Mouse (Mus musculus): ENCODE measurements around the gene Socs3. TPM values are rescaled to one million over a fixed set of nuclear protein-coding genes. Genes with fewer than 3 reads are reported as not detected.

Gene Socs3
- polyA plus RNA-seq, 1 experiment: 27.3 TPM

GRCm38 (mm10) chr11:117946996-117947419, 22.8 kb downstream of the Socs3 start:
- Histone ChIP-seq H3K36me3 (ENCODE audit: control insufficient read depth, insufficient read depth) (no peaks in the 10 kb centered on the region), H3K27me3 (ENCODE audit: control insufficient read depth, insufficient read depth, insufficient read length) (no peaks in the 10 kb centered on the region), H3K4me2 (ENCODE audit: low read depth) (no peak overlapping the region), H3ac (ENCODE audit: control insufficient read depth, insufficient read length) (no peak overlapping the region), H3K4me3 (no peak overlapping the region), H3K79me2 (ENCODE audit: control insufficient read depth, insufficient read depth) (no peaks in the 10 kb centered on the region)
- TF ChIP-seq POLR2A (IDR thresholded peaks at IDR 0.05; ENCODE audit: insufficient read length, low read depth): no peak
- no peak for TF ChIP-seq MYOG (IDR thresholded peaks at IDR 0.05; ENCODE audit: control insufficient read depth in 1 of 3, insufficient read depth in 1 of 3, insufficient read length in 2 of 3, low read depth in 2 of 3)
- TF ChIP-seq MAX (IDR thresholded peaks at IDR 0.05; ENCODE audit: low read depth): no peak
- TF ChIP-seq CEBPB (IDR thresholded peaks at IDR 0.05; ENCODE audit: insufficient read depth, poor library complexity, severe bottlenecking): no peak
- TF ChIP-seq REST (IDR thresholded peaks at IDR 0.05; ENCODE audit: insufficient read depth, insufficient read length): no peak
- no peak for TF ChIP-seq POLR2AphosphoS2 (IDR thresholded peaks at IDR 0.05; ENCODE audit: insufficient read length, low read depth)
- no peak for TF ChIP-seq TCF3 (IDR thresholded peaks at IDR 0.05; ENCODE audit: insufficient read length, low read depth)
- TF ChIP-seq E2F4 (IDR thresholded peaks at IDR 0.05; ENCODE audit: insufficient read depth): no peak
- no peak for TF ChIP-seq TCF12 (IDR thresholded peaks at IDR 0.05; ENCODE audit: insufficient read depth, poor library complexity, severe bottlenecking)

GRCm38 (mm10) chr11:117946195-117946979, 23.5 kb downstream of the Socs3 start:
- no peak overlapping the region for H3ac ChIP-seq (ENCODE audit: control insufficient read depth, insufficient read length)
- no peaks in the 10 kb centered on the region for H3K79me2 ChIP-seq (ENCODE audit: control insufficient read depth, insufficient read depth)
- H3K27me3 ChIP-seq (ENCODE audit: control insufficient read depth, insufficient read depth, insufficient read length): no peaks in the 10 kb centered on the region
- no peak overlapping the region for H3K4me3 ChIP-seq
- no peak overlapping the region for H3K4me2 ChIP-seq (ENCODE audit: low read depth)
- TF ChIP-seq POLR2AphosphoS2 (IDR thresholded peaks at IDR 0.05; ENCODE audit: insufficient read length, low read depth) (no peak), MAX (IDR thresholded peaks at IDR 0.05; ENCODE audit: low read depth) (no peak), CEBPB (IDR thresholded peaks at IDR 0.05; ENCODE audit: insufficient read depth, poor library complexity, severe bottlenecking) (0 out of 2 replicates have a peak, but pooled peaks have one; percentile 13)
- H3K36me3 ChIP-seq (ENCODE audit: control insufficient read depth, insufficient read depth): no peaks in the 10 kb centered on the region

DNA sequence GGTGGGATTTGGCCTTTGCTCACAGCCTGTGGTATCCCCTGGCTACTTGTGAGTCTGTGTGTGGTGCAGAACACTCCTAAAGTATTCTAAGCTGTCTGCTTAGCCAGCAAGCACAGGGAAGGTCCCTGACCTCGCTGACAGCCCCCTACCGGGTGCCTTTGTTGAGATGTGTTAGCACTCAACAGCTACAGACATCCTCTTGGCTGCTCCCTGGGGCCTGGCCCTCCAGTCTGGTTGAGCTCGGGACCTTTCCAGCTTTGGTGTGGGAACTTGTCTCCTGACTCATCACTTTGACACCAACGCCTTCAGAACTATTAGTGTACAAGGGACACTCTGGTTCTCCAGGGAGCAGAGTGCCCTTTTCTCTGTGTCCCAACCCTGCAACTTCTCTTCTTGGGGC, 28.0 kb downstream of the Socs3 start:
- H3K36me3 ChIP-seq (ENCODE audit: control insufficient read depth, insufficient read depth): no peaks in the 10 kb centered on the region
- no peaks in the 10 kb centered on the region for H3K79me2 ChIP-seq (ENCODE audit: control insufficient read depth, insufficient read depth)
- TF ChIP-seq CEBPB (IDR thresholded peaks at IDR 0.05; ENCODE audit: insufficient read depth, poor library complexity, severe bottlenecking): no peak
- TF ChIP-seq USF1 (IDR thresholded peaks at IDR 0.05; ENCODE audit: low read depth): no peak
- peak in 1 of 3 experiments; percentile 2 for TF ChIP-seq MYOD1 (IDR thresholded peaks at IDR 0.05; ENCODE audit: control insufficient read depth in 1 of 3, insufficient read length in 2 of 3, low read depth in 2 of 3)
- TF ChIP-seq MAX (IDR thresholded peaks at IDR 0.05; ENCODE audit: low read depth): no peak
- peak overlapping the region; percentile 76 for H3K4me2 ChIP-seq (ENCODE audit: low read depth)
- H3K27me3 ChIP-seq (ENCODE audit: control insufficient read depth, insufficient read depth, insufficient read length): no peaks in the 10 kb centered on the region
- H3ac ChIP-seq (ENCODE audit: control insufficient read depth, insufficient read length): no peak overlapping the region
- no peak overlapping the region for H3K4me3 ChIP-seq

DNA sequence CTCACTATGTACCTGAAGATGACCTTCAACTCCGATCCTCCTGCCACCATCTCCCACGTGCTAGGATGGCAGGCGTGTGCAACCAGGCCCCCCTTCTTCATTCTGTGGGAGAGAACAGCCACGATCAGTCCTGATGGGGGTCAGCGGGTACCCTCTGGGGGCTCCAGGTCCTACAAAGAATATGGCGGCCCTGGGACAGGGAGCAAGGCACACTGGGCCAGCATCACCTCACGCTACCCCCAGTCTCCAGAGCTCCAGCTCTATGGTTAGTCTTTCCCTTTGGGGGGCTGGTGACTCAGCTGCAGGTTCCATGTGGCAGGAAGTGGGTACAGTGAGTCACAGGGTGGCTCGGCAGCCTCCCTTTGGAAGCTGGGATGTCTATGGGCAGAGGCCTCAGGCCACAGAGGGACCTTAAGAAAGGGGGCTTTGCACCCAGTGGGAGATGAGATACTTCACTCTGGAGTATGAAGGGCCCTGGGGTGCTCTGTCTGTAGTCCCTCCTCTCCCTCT, 28.5 kb downstream of the Socs3 start:
- H3K36me3 ChIP-seq (ENCODE audit: control insufficient read depth, insufficient read depth): no peaks in the 10 kb centered on the region
- no peaks in the 10 kb centered on the region for H3K79me2 ChIP-seq (ENCODE audit: control insufficient read depth, insufficient read depth)
- no peaks in the 10 kb centered on the region for H3K27me3 ChIP-seq (ENCODE audit: control insufficient read depth, insufficient read depth, insufficient read length)
- H3ac ChIP-seq (ENCODE audit: control insufficient read depth, insufficient read length): no peak overlapping the region
- peak overlapping the region; percentile 6 for H3K4me3 ChIP-seq
- TF ChIP-seq CEBPB (IDR thresholded peaks at IDR 0.05; ENCODE audit: insufficient read depth, poor library complexity, severe bottlenecking) (no peak), REST (IDR thresholded peaks at IDR 0.05; ENCODE audit: insufficient read depth, insufficient read length) (no peak), POLR2A (IDR thresholded peaks at IDR 0.05; ENCODE audit: insufficient read length, low read depth) (peak; percentile 19), MYOD1 (IDR thresholded peaks at IDR 0.05; ENCODE audit: control insufficient read depth in 1 of 3, insufficient read length in 2 of 3, low read depth in 2 of 3) (peak in 1 of 3 experiments; percentile 70), USF1 (IDR thresholded peaks at IDR 0.05; ENCODE audit: low read depth) (no peak), POLR2AphosphoS2 (IDR thresholded peaks at IDR 0.05; ENCODE audit: insufficient read length, low read depth) (no peak), TCF12 (IDR thresholded peaks at IDR 0.05; ENCODE audit: insufficient read depth, poor library complexity, severe bottlenecking) (peak; percentile 37), TCF3 (IDR thresholded peaks at IDR 0.05; ENCODE audit: insufficient read length, low read depth) (no peak), MAX (IDR thresholded peaks at IDR 0.05; ENCODE audit: low read depth) (no peak), MYOG (IDR thresholded peaks at IDR 0.05; ENCODE audit: control insufficient read depth in 1 of 3, insufficient read depth in 1 of 3, insufficient read length in 2 of 3, low read depth in 2 of 3) (no peak), E2F4 (IDR thresholded peaks at IDR 0.05; ENCODE audit: insufficient read depth) (no peak), SRF (IDR thresholded peaks at IDR 0.05; ENCODE audit: control insufficient read depth, insufficient read length, low read depth) (no peak)
- peak overlapping the region; percentile 76 for H3K4me2 ChIP-seq (ENCODE audit: low read depth)

DNA sequence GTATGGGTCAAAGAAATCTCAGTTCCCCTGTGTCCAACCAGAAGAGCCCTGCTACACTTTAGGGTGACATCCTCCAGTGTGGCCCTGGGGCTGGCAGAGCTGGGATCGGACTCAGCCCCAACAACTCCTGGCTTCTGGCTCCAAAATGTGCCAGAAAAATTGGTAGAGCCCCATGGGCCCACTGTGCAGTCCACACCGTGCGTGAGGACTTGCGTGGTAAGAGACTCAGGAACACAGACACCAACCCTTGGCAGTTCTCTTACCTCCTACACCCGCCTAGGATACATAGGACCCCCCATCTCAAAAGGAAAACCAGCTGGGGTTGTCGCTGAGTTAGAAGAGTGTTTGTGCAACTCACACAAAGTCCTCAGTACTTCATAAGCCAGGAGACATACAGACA, 29.0 kb downstream of the Socs3 start:
- Histone ChIP-seq H3K4me3 (peak overlapping the region; percentile 6), H3K79me2 (ENCODE audit: control insufficient read depth, insufficient read depth) (no peaks in the 10 kb centered on the region), H3K36me3 (ENCODE audit: control insufficient read depth, insufficient read depth) (no peaks in the 10 kb centered on the region), H3K4me2 (ENCODE audit: low read depth) (peak overlapping the region; percentile 76), H3K27me3 (ENCODE audit: control insufficient read depth, insufficient read depth, insufficient read length) (no peaks in the 10 kb centered on the region), H3ac (ENCODE audit: control insufficient read depth, insufficient read length) (no peak overlapping the region)
- TF ChIP-seq MYOD1 (IDR thresholded peaks at IDR 0.05; ENCODE audit: control insufficient read depth in 1 of 3, insufficient read length in 2 of 3, low read depth in 2 of 3) (no peak), MYOG (IDR thresholded peaks at IDR 0.05; ENCODE audit: control insufficient read depth in 1 of 3, insufficient read depth in 1 of 3, insufficient read length in 2 of 3, low read depth in 2 of 3) (no peak), TCF3 (IDR thresholded peaks at IDR 0.05; ENCODE audit: insufficient read length, low read depth) (no peak), CEBPB (IDR thresholded peaks at IDR 0.05; ENCODE audit: insufficient read depth, poor library complexity, severe bottlenecking) (no peak), POLR2AphosphoS2 (IDR thresholded peaks at IDR 0.05; ENCODE audit: insufficient read length, low read depth) (no peak), REST (IDR thresholded peaks at IDR 0.05; ENCODE audit: insufficient read depth, insufficient read length) (no peak), SRF (IDR thresholded peaks at IDR 0.05; ENCODE audit: control insufficient read depth, insufficient read length, low read depth) (no peak), USF1 (IDR thresholded peaks at IDR 0.05; ENCODE audit: low read depth) (no peak), TCF12 (IDR thresholded peaks at IDR 0.05; ENCODE audit: insufficient read depth, poor library complexity, severe bottlenecking) (no peak), POLR2A (IDR thresholded peaks at IDR 0.05; ENCODE audit: insufficient read length, low read depth) (no peak), MAX (IDR thresholded peaks at IDR 0.05; ENCODE audit: low read depth) (no peak), E2F4 (IDR thresholded peaks at IDR 0.05; ENCODE audit: insufficient read depth) (no peak)

All from myocyte (in vitro differentiated cells).